Mouse (Mus musculus): ENCODE results near the gene Gipc2. TPM values are rescaled to one million over a fixed set of nuclear protein-coding genes. Genes with fewer than 3 reads are reported as not detected.

Gene Gipc2
- polyA plus RNA-seq, 1 experiment from 2014 or later = 2.1 TPM

DNA sequence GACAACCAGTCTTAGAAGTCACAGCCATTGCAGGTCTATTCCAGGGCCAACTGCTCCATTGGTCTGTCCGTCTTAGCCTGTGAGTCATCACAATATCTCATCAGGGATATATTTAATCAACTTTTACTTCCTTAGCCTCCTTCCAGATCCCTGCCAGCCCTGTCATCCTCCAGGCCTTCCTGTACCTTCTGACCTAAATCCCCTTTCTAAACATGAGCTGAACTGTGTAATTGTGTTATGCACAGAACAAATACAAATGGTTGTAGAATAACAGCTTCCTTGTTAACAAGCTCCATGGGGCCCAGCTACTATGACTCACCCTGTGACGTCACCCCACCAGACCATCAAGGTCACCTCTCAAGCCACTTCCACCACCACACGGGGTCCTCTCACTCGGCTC lies 111.8 kb downstream of the Gipc2 start:
- H3K4me2 ChIP-seq = no peak overlapping the region
- H3K4me1 ChIP-seq = no peaks in the 10 kb centered on the region
- no peak overlapping the region for H3K27ac ChIP-seq
- H3K36me3 ChIP-seq (ENCODE audit: poor library complexity, severe bottlenecking) = no peaks in the 10 kb centered on the region
- ATAC-seq = no peak; the same call in 1 of the 2 replicates
- WGBS = 57% methylated on average over 4 of the region's 4 CpGs
- H3K27me3 ChIP-seq = no peaks in the 10 kb centered on the region
- H3K9ac ChIP-seq = no peak overlapping the region
- no peaks in the 10 kb centered on the region for H3K9me3 ChIP-seq (replicated peaks)
- no peak overlapping the region for H3K4me3 ChIP-seq

DNA sequence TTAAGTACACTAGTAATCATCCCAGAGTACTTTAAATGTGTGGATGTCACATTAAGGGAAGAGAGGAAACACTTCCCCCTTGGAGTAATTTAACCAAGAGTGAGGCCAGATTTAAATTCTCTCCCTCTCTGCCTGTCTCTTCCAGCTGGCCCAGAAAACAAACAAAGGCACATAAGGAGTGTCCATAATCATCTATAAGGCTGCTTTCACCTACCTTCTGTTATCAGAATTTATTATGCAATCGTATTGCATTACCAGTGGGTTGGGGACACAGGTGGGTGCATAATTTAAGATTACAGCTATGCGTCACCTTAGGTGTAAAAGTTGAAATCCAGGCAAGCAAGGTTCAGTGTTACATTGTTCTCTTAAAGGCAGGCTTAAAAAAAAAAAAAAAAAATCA lies 114.1 kb downstream of the Gipc2 start:
- Histone ChIP-seq H3K9ac (no peak overlapping the region), H3K4me3 (no peak overlapping the region), H3K9me3 (replicated peaks) (no peaks in the 10 kb centered on the region), H3K4me1 (no peaks in the 10 kb centered on the region), H3K27me3 (no peaks in the 10 kb centered on the region), H3K36me3 (ENCODE audit: poor library complexity, severe bottlenecking) (no peaks in the 10 kb centered on the region), H3K4me2 (no peak overlapping the region), H3K27ac (no peak overlapping the region)
- 96% methylated on average over 2 of the region's 2 CpGs for whole genome bisulfite sequencing
- no peak for ATAC-seq

DNA sequence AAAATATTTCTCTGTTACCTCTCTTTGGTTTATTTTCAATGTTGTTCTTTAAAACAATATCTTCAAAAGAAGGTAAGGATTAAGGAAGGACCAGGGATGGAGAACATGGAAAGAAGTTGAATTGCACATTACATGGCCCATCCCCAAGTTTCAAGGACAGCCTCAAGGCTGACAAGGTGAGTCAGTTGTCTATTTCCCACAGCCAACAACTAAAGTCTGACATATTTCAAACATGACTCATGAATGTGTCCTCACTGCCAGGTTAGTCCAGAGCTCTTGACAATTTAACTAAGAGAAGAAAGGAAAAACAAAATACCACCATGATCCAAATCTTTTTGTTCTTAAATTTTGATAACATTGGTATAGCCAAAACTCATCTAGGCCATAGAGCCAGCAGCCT lies 118.1 kb downstream of the Gipc2 start:
- Histone ChIP-seq H3K27ac (no peak overlapping the region), H3K4me1 (no peaks in the 10 kb centered on the region), H3K36me3 (ENCODE audit: poor library complexity, severe bottlenecking) (no peaks in the 10 kb centered on the region), H3K4me2 (no peak overlapping the region), H3K9ac (no peak overlapping the region), H3K27me3 (no peaks in the 10 kb centered on the region), H3K9me3 (replicated peaks) (no peaks in the 10 kb centered on the region), H3K4me3 (no peak overlapping the region)
- no peak for ATAC-seq

DNA sequence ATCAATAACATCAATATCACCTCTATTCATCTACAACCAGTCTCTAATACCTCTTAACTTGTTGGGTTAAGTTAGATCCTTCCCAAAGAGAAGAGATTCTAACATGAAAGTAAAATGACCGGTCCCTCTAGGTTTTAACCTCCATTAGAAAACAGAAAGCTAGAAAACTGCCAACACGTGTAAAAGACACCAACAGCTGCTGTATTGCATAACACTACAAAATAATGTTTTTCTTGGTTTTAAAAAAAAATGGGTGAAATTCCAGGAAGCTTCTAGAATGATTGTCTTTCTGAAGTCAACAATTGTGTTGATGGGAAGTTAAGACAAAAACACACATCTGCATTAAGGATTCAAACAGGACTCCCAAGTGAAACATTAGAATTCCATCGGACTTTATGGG lies 119.1 kb downstream of the Gipc2 start:
- Histone ChIP-seq H3K36me3 (ENCODE audit: poor library complexity, severe bottlenecking) (no peaks in the 10 kb centered on the region), H3K9ac (no peak overlapping the region), H3K4me2 (no peak overlapping the region), H3K9me3 (replicated peaks) (no peaks in the 10 kb centered on the region), H3K27me3 (no peaks in the 10 kb centered on the region), H3K4me1 (no peaks in the 10 kb centered on the region), H3K4me3 (no peak overlapping the region), H3K27ac (no peak overlapping the region)
- ATAC-seq = no peak
- WGBS = 89% methylated on average over 3 of the region's 3 CpGs

Other genes with a start within 250 kb of the Gipc2 start
- gene Dnajb4, start 44.1 kb upstream of the Gipc2 start, polyA plus RNA-seq (2015; fragmentation: Nextera tagmentation; extraction: Ambion mirVana) = 23.8 and 28.9 TPM in 2 replicates
- gene Fubp1, start 44.2 kb upstream of the Gipc2 start, polyA plus RNA-seq (2015; fragmentation: Nextera tagmentation; extraction: Ambion mirVana) = 399 and 412 TPM in 2 replicates
- gene Nexn, start 100.1 kb upstream of the Gipc2 start, polyA plus RNA-seq (2015; fragmentation: Nextera tagmentation; extraction: Ambion mirVana) = 2.6 and 2.9 TPM in 2 replicates
- 22.1 and 24.0 TPM in 2 replicates for gene Miga1, start 174.2 kb upstream of the Gipc2 start, polyA plus RNA-seq (2015; fragmentation: Nextera tagmentation; extraction: Ambion mirVana)
- 64.7 and 69.5 TPM in 2 replicates for gene Usp33, start 180.2 kb upstream of the Gipc2 start, polyA plus RNA-seq (2015; fragmentation: Nextera tagmentation; extraction: Ambion mirVana)
- 39.4 and 46.6 TPM in 2 replicates for gene Zzz3, start 229.2 kb upstream of the Gipc2 start, polyA plus RNA-seq (2015; fragmentation: Nextera tagmentation; extraction: Ambion mirVana)

All from forebrain, embryonic 13.5 days (tissue).